Mouse (Mus musculus) stomach, postnatal 0 days (tissue): Measurements from ENCODE around the gene Cacng8.

Experiments
- CTCF ChIP-seq: IDR thresholded peaks from 2 replicates; pipeline ENCODE4 v1.5.1; 2016; ENCODE audit warnings: antibody characterized with exemption, low read depth, mild to moderate bottlenecking, moderate library complexity
- EP300 ChIP-seq: optimal IDR thresholded peaks from 2 replicates; pipeline ENCODE3; 2016; ENCODE audit warnings: antibody characterized with exemption

GRCm38 (mm10) chr7:3354850-3355249 lies 35.6 kb upstream of the Cacng8 start:
- TF ChIP-seq CTCF = no peak
- no peak for TF ChIP-seq EP300
